Mouse (Mus musculus): ENCODE results near the gene Rnh1.

Rnh1 gene

GRCm38 (mm10) chr7:141205504-141205903 lies 32.8 kb upstream of the Rnh1 start:
- DNase-seq (ENCODE audit: low spot score in 2 of 2), result no peak

DNA sequence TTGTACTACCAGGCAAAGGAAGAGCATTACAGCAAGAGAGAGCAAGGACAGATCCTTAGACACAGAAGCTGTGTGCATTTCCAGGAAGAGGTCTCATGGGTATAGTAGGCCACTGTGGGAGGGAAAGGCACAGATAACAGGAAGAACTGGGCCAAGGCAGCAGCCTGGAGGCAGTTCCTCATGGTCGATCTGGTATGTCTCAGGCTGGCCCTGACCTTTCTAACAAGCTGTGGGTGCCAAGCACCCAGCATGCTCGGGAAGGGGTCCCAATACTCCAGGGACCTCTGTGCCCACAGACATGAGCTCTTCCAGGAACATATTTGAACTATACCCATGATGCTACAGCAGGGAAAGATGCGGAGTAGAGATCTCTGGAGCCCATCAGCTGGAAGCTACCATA lies 31.9 kb upstream of the Rnh1 start:
- no peak for DNase-seq (ENCODE audit: low spot score in 2 of 2)

DNA sequence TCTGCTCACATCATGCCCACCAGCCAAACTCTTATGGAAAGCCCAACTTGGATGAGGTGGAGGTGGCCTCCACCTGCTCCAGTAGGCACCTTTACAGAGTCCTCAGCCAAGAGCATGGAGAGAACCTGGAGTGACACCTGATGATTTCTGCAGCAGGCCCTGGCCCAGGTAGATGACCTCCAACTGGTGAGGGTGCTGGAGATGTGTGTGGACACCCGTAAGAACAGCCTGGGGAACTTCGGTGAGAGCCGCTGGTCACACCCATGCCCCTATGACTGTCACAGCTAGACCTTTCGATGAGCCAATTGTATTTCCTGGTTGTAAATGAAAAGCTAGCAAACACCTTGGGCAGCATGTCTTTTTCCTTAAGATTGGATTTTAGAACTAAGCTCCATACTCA lies 25.5 kb upstream of the Rnh1 start:
- DNase-seq (ENCODE audit: low spot score in 2 of 2), result no peak

DNA sequence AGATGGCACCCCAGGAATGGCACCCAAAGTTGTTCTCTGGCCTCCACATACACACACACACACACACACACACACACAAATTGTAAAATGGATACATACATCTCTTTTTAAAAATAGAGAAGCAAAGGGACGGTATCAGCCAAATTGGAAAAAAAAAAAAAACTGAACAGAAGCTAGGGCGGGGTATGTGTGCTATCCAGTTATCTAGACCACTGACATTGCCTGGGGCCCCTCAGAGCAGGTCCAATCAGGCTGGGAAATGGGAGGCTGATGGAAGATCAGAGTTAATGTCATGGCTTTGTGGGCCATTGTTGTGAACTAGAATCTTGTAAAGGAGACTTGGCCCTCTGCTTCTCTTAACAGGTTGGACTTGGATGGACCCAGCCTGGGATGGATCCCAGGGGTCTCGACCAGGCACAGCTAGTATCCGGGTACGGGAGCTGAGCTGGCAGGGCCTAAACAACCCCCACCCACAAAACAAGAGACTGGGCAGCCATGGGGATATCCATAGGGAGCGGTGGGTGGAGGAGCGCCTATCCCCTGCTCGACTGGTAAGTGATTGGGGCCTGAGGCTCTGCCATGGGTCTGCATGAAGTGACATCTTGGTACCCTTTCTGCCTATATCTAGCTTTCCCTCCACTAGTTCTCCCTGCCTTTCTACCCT lies 24.1 kb upstream of the Rnh1 start:
- no peak for DNase-seq (ENCODE audit: low spot score in 2 of 2)

DNA sequence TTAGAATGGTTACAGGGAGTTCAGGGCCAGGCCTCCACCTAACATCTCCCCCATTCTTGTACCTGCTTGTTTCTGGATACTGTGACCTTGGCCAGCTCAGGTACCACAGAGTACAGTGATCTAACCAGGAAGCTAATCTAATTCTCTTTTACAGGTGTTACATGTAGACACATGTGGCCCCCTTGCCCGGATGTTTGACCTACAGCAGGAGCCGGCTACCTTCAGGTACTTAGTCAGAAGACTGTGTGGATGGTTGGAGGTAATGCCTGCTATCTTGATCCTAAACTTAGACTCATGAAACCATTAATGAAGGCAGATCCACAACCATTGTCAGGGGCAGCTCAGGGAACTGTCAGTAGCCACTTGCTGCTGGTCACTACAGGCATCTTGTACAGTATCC lies 23.1 kb upstream of the Rnh1 start:
- no peak for DNase-seq (ENCODE audit: low spot score in 2 of 2)

- DNase-seq (ENCODE audit: low spot score in 2 of 2), result peak; percentile 70 to 79
These were observed 22.2 kb upstream of the Rnh1 start for GRCm38 (mm10) chr7:141194830-141195229.

DNA sequence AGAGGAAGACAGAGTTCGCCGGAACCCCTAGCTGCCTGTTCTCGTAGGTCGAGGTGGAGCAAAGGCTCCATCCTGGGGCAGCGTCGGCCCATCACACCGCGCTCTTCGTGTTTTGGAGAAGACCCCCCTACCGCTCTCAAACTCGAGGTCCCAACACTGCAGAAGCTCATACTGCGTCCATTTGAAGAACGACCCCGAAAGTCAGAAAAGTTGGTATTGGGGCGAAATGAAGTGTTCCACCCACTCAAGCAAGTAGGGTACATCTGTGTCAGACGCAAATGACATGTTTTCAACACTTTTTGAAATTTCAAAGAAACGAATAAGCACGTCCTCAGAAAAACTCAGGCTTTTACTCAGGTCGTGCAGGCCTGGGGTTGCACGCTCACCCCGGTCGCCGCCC lies 21.8 kb upstream of the Rnh1 start:
- no peak for DNase-seq (ENCODE audit: low spot score in 2 of 2)

DNA sequence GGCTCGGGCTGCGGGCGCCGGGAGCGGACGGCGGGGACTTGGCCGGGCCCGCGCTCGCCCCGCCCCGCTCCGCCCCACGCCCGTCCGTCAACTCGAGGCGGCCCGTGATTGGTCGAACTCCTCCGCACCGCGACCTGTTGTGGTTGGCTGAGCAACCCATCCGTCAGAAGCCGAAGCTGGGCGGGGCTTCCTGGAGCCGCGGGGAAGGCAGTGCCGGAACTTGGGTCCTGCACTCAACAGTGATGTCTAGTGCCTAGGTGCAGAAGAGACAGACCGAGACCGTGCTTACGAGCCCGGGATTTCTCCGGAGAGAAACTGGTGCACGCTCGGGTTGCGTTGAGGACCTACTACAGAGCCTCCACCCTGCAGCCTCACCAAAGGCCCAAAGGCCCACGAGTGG lies 21.3 kb upstream of the Rnh1 start, which contains the start of the genes Hras and Lrrc56:
Hras (minus strand) TSS at position 58 of the 400 bp plus-strand sequence.
Lrrc56 (plus strand) TSS at position 210 of the 400 bp plus-strand sequence.
- DNase-seq (ENCODE audit: low spot score in 2 of 2), result peak; percentile 94 to 97

DNA sequence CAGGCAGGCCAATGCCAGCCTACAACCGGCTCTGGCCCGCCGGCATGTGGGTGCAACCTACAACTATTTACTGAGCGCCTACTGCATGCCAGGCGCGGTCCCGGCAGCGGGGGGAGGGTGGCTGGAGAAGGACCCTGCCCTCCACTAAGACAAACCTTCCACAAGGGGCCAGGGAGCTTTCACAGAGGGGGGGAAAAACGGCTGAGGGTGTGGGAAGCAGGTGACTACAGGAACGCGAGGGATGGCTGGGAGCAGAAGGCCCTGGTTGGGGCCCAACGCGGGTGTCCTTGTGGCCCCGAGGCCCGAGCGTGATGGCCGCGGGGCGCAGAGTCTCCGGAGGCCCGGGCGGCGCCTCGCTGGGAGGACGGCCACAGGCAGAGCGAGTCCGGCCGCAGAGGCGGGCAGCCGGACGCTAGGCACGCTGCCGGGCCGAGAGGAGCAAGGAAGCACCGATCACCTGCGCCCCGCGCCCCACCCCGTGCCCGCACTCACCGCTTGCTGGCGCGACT lies 20.7 kb upstream of the Rnh1 start:
- no peak for DNase-seq (ENCODE audit: low spot score in 2 of 2)

DNA sequence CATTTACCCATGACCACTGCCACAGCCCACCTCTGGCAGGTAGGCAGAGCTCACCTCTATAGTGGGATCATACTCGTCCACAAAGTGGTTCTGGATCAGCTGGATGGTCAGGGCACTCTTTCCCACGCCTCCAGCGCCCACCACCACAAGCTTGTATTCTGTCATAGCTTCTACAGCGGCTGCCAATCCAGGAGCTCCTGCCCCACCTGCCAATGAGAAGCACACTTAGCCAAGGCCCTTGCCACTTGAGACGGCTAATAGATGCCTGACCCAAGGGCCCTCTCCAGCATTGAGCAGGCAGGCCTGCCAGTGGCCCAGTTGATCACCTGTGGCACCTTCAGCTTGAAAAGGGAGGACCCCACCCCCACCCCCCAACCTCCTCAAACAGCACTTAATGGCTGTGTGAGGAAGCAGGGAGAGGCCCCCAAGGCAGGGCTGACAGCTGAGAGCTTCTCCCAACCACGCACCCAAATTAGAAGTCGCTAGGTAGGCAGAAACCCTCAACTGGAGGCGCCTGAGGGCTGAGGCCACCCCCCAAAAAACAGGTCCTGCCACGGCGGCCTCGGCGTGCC lies 20.2 kb upstream of the Rnh1 start:
- no peak for DNase-seq (ENCODE audit: low spot score in 2 of 2)

GRCm38 (mm10) chr7:141191796-141192685 lies 19.4 kb upstream of the Rnh1 start:
- DNase-seq (ENCODE audit: low spot score in 2 of 2), result no peak

GRCm38 (mm10) chr7:141191036-141191435 lies 18.4 kb upstream of the Rnh1 start:
- no peak for DNase-seq (ENCODE audit: low spot score in 2 of 2)

- DNase-seq (ENCODE audit: low spot score in 2 of 2), result no peak
These were observed 17.6 kb upstream of the Rnh1 start for GRCm38 (mm10) chr7:141190220-141190619.

DNA sequence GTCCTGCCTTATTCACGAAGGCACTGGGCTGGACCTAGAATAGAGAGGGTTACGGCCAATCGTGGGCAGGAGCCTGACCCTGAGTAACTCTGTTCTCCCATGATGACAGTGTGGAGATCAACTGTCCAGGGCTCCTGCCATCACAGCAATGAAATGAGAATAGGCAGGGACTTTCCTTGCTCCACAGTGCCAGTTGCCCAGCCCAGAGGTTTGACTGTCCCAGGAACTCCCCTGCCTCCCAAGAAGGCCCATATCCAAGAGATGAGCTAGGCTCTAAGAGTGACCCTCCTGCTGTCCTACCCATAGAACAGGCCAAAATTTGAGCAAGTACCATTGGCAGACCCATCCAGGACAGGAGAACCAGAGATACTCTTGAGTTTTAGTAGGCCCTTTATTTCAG lies 16.1 kb upstream of the Rnh1 start:
- no peak for DNase-seq (ENCODE audit: low spot score in 2 of 2)

DNA sequence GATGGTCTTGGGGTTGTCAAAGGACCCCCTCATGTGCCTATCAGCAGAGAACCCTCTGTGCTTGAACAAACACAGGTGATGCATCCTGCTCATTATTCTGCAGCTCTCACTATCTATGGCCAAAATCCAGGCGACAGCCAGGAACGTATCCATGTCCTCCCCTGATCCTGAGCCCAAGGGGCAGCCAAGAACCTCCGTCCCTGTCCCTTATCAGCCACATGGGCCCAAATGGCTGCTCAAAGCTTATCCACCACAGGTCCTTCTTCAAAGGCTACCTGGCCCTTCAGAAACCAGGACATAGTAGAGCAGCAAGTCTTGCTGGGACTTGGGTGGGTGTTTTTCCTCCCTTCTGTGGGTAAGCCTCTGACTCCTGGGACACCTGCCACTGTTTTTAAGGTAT lies 15.5 kb upstream of the Rnh1 start:
- no peak for DNase-seq (ENCODE audit: low spot score in 2 of 2)

GRCm38 (mm10) chr7:141176173-141176572 lies 3.5 kb upstream of the Rnh1 start:
- peak; percentile 84 to 86 for DNase-seq (ENCODE audit: low spot score in 2 of 2)

DNA sequence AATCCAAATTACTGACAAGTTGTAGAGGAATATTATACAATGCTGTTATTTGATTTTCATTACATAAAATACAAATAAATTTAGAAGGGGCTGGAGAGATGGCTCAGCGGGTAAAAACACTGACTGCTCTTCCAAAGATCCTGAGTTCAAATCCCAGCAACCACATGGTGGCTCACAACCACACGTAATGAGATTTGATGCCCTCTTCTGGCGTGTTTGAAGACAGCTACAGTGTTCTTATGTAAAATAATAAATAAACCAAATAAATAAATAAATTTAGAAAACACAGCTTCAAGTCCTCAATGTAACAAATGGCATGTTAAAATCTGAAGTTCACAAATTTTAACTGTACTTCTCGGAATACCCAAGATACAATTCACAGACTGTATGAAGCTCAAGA lies 2.4 kb upstream of the Rnh1 start:
- DNase-seq (ENCODE audit: low spot score in 2 of 2), result no peak

- DNase-seq (ENCODE audit: low spot score in 2 of 2), result no peak
These were observed 730 bp upstream of the Rnh1 start for GRCm38 (mm10) chr7:141173323-141173850.

DNA sequence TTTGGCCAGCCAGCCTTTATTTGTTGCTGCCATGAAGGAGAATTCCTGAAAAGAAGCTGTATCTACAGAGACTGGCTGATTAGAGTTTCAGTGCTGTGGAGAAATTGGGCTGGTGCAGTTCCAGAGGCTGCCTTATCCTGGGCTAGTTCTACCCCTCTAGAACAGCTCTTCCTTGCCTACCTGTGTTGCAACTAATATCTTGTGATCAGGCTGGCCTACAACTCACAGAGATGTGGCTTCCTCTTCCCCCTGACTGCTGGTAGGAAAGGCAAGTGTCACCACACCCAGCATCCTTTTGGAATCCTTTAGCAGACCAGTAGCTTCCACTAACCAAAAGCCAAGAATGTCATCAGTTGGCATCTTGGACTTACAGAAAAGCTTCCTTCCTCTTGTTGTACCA lies 2.8 kb downstream of the Rnh1 start:
- no peak for DNase-seq (ENCODE audit: low spot score in 2 of 2)

DNA sequence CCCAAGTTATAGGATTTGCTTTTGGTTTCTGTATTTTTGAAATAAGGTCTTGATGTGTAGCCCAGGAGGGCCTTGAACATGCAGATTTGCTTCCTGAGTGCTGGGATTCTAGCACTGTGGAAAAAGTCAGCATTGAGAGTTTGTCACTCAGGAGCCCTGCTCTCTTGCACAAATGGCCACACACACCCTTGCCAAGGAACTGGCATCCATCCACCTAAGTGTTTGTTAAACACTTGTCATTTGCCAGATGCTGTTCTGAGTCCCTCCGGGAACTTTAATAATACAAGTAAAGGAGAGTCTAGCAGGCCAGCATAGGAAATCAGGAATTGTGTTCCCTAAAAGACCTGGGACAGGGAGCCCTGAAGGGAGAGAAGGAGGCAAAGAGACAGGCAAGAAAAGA lies 3.4 kb downstream of the Rnh1 start:
- DNase-seq (ENCODE audit: low spot score in 2 of 2), result no peak

- DNase-seq (ENCODE audit: low spot score in 2 of 2), result no peak
These were observed 4.1 kb downstream of the Rnh1 start for GRCm38 (mm10) chr7:141168518-141168953.

DNA sequence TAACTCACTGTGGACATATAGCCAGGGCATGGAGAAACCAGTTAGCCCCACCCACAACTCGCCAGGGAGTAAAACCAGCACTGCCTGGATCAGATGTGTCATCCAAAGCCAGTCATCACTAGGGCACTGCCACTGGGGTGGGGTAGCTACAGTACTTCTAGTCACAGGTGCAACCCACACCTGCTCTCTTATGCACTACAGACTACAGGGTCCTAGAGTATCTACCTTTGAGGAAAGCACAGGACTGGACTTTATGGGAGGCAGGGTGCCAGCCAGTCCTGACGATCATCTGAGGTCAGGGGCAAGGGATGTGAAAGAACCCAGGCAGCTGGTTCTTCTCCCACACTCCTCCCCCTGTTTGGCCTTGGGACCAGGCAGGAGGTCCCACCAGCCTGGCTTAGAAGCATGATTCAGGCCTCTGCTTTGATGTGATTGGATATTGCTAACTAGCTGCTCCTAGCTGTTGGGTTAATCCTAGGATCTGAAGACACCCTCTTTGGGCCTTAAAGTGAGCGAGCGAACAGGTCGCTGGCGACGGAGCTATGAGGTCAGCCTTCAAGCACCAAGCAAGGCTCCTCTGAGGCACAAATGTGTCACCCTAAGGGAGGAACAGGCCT lies 4.6 kb downstream of the Rnh1 start:
- no peak for DNase-seq (ENCODE audit: low spot score in 2 of 2)
